Mouse (Mus musculus) hindbrain, embryonic 12.5 days (tissue): Measurements from ENCODE around the gene Ptpn3. TPM values are rescaled to one million over a fixed set of nuclear protein-coding genes. Genes with fewer than 3 reads are reported as not detected.
A peak's percentile ranks its signal among the peaks of the same experiment; 100 is the strongest.

Experiments
- ATAC-seq: fragments of 200-750 bp; cut with Nextera tagmentation; 2 replicates; pipeline ENCODE4 v1.8.0; 2017; ENCODE audit warnings: moderate TSS enrichment; ENCODE audit not compliant: low FRiP score
- H3K27ac ChIP-seq: fragments of 300-500 bp; sonication (generic); 2 replicates; pipeline ENCODE4 v1.5.1; 2016; ENCODE audit warnings: mild to moderate bottlenecking
- H3K27me3 ChIP-seq: fragments of 300-500 bp; sonication (generic); 2 replicates; pipeline ENCODE4 v1.6.1; 2016; ENCODE audit warnings: mild to moderate bottlenecking
- H3K36me3 ChIP-seq: fragments of 300-500 bp; sonication (generic); 2 replicates; pipeline ENCODE4 v1.6.1; 2016; ENCODE audit warnings: mild to moderate bottlenecking
- H3K4me1 ChIP-seq: fragments of 300-500 bp; sonication (generic); 2 replicates; pipeline ENCODE4 v1.6.1; 2016
- H3K4me2 ChIP-seq: fragments of 300-500 bp; sonication (generic); replicated peaks from 2 replicates; pipeline ENCODE4 v1.6.1; 2016; ENCODE audit warnings: mild to moderate bottlenecking
- H3K4me3 ChIP-seq: fragments of 300-500 bp; sonication (generic); 2 replicates; pipeline ENCODE4 v1.5.1; 2016; ENCODE audit warnings: mild to moderate bottlenecking
- H3K9ac ChIP-seq: fragments of 300-500 bp; sonication (generic); 2 replicates; pipeline ENCODE4 v1.6.1; 2016; ENCODE audit warnings: mild to moderate bottlenecking, moderate library complexity
- H3K9me3 ChIP-seq: fragments of 300-500 bp; sonication (generic); replicated peaks from 2 replicates; pipeline ENCODE4 v1.6.1; 2016; ENCODE audit warnings: mild to moderate bottlenecking
- WGBS: fragments of 180-500 bp; shearing (Covaris S2); methylation state at CpG from one replicate; pipeline ENCODE4 v1.1.7; 2016; 5-methylcytosine and 5-hydroxymethylcytosine counted together
- polyA plus RNA-seq: library from polyadenylated mRNA; unstranded; fragments of >200 nt; fragmentation: Nextera tagmentation; extraction: Ambion mirVana; gene quantifications from 2 replicates; pipeline ENCODE4 v1.2.1, GENCODE M21; 2016

Gene Ptpn3
- polyA plus RNA-seq, 1 experiment from 2014 or later: 2.2 TPM

DNA sequence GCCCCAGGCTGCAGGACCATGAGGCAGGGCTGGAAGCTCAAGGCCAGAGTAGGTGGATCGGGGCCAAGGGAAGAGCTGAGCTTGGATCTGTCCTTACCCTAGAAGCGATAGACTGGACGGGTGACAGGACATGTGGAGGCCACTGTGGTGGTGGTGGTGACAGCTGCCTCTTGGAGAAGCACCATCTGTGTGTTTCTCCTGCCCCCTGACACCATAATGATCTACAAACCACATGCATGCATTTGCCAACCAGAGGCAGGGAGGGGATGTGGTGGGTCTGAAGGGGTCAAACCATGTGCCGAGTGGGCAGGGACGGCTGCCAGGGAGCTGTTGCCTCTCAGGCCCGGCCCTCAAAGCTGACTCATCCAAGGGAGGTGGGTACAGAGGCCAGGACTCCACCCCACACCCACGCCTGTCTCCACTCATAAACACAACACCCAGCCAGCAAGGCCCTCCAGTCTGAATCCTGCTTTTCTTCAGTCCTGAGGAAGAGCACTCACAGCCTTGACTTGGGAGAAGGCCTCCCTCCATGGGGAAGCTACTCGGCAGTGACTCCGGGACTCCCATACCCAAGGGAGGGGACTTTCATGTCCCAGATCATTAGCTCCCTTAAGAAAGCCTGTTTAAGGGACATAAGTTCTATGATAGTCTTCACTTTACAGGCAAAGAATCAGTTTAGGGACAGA is 6.5 kb downstream of the Ptpn3 start:
- Histone ChIP-seq H3K4me1 (peaks cover 12% of the 10 kb centered on the region; the same call in 1 of the 2 replicates), H3K9me3 (no peaks in the 10 kb centered on the region), H3K36me3 (no peaks in the 10 kb centered on the region), H3K27ac (no peak overlapping the region), H3K4me2 (no peak overlapping the region), H3K9ac (no peak overlapping the region), H3K27me3 (peaks cover 44% of the 10 kb centered on the region), H3K4me3 (no peak overlapping the region)
- ATAC-seq: no peak
- WGBS: 62% methylated on average over 9 of the region's 9 CpGs

DNA sequence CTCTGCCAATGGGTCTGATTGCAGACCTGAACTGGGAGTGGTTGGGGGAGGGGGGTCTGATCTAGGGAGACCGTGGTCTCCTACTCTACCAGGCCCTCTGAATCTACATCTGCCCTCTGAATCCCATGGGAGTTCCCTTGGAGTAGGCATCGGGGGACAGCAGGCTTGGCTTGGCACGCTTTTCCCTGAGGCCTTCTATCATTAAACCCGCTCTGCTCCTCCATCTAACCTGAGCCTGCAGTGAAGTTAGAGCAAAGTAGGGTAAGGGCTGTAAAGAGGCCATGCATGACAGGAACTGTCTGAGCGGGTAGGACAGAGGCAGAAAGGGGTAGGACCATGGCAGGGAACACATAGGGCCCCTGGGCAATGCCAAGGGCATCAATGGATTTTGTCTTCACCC is 9.0 kb downstream of the Ptpn3 start:
- H3K4me1 ChIP-seq: no peaks in the 10 kb centered on the region
- no peak overlapping the region for H3K4me2 ChIP-seq
- WGBS: 89% methylated on average over 5 of the region's 5 CpGs
- H3K9me3 ChIP-seq: no peaks in the 10 kb centered on the region
- peaks cover 20% of the 10 kb centered on the region for H3K27me3 ChIP-seq
- ATAC-seq: no peak
- H3K27ac ChIP-seq: no peak overlapping the region
- no peaks in the 10 kb centered on the region for H3K36me3 ChIP-seq
- no peak overlapping the region for H3K4me3 ChIP-seq
- H3K9ac ChIP-seq: no peak overlapping the region

DNA sequence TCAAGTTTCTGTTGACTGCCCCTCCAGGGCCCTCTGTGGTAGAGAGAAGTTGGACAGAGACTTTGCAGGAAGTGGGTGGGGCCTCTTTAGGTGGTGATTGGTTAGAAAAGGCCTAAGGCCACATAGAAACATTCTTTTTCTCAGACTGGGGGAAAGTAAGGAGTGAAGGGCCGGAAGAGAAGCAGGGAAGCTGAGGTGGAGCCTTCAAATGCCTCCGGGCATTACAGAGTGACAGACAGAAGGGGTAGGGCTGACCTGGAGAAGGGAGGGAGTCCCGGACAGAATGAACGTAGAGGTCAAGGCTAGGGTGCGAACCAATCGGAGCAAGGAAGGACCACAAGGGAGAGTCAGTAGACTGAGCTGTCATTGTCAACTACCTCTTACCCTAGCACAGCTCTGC is 11.6 kb downstream of the Ptpn3 start:
- Histone ChIP-seq H3K4me2 (no peak overlapping the region), H3K9ac (no peak overlapping the region), H3K27ac (no peak overlapping the region), H3K4me1 (no peaks in the 10 kb centered on the region), H3K27me3 (no peaks in the 10 kb centered on the region; the same call in 1 of the 2 replicates), H3K36me3 (no peaks in the 10 kb centered on the region), H3K9me3 (no peaks in the 10 kb centered on the region), H3K4me3 (no peak overlapping the region)
- ATAC-seq: no peak
- 80% methylated on average over 6 of the region's 6 CpGs for WGBS

DNA sequence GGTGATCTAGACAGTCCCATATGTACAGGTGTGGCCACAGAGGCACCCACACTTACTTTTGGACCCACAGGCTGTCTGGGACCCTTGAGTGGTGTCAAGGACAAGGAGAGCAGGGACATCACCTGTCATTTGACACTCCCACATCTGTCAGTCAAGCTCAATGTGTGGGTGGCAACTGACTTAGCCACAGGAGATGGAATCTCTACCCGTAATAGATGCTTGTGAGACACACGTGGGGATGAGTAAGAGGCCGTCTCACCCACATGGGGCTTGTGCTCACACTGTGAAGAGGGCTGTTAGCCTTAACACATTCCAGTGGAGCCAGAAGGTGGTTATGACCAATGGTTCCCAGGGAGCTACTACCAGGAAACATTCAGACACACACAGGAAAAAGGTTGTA is 13.8 kb downstream of the Ptpn3 start:
- no peak overlapping the region for H3K9ac ChIP-seq
- H3K9me3 ChIP-seq: no peaks in the 10 kb centered on the region
- no peak overlapping the region for H3K4me3 ChIP-seq
- no peaks in the 10 kb centered on the region for H3K4me1 ChIP-seq
- H3K36me3 ChIP-seq: no peaks in the 10 kb centered on the region
- H3K4me2 ChIP-seq: no peak overlapping the region
- H3K27ac ChIP-seq: no peak overlapping the region
- 77% methylated on average over 3 of the region's 3 CpGs for WGBS
- H3K27me3 ChIP-seq: no peaks in the 10 kb centered on the region; the same call in 1 of the 2 replicates
- ATAC-seq: no peak

DNA sequence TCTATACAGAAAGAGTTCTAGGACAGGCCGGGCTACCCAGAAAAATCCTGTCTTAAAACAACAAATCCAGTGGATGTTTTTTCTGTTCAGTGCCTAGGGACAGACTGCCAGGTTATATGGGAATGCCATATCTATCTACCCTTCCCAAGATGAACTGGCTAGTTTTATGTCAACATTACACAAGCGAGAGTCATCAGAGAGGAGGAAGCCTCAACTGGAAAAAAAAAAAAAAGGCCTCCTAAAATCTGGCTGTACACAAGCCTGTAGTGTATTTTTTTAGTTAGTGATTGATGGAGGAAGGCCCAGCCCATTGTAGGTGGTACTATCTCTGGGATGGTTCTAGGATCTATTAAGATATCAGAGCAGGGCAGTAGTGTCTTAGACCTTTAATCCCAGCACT is 16.4 kb downstream of the Ptpn3 start:
- no peaks in the 10 kb centered on the region for H3K9me3 ChIP-seq
- H3K4me2 ChIP-seq: no peak overlapping the region
- H3K4me3 ChIP-seq: no peak overlapping the region
- no peaks in the 10 kb centered on the region for H3K36me3 ChIP-seq
- 82% methylated on average over 2 of the region's 2 CpGs for WGBS
- no peak for ATAC-seq
- H3K27me3 ChIP-seq: no peaks in the 10 kb centered on the region
- no peak overlapping the region for H3K9ac ChIP-seq
- no peaks in the 10 kb centered on the region for H3K4me1 ChIP-seq
- H3K27ac ChIP-seq: no peak overlapping the region

DNA sequence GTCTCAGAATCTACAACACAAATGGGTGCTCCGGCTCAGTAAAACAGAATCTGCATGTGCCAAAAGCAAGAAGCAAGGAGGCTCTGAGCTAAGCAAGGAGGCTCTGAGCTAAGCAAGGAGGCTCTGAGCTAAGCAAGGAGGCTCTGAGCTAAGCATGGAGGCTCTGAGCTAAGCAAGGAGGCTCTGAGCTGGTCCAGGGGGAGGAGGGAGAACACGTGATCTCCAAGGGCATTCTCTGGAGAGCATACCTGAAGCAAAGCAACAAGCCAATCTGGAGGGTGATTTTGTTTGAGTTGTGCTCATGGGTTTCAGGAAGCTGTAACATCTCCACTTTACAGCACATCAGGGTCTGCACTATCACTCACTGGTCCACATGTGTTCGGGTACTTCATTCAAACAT is 18.4 kb downstream of the Ptpn3 start:
- Histone ChIP-seq H3K27me3 (no peaks in the 10 kb centered on the region), H3K9me3 (no peaks in the 10 kb centered on the region), H3K27ac (no peak overlapping the region), H3K4me3 (no peak overlapping the region), H3K36me3 (no peaks in the 10 kb centered on the region), H3K4me1 (peaks cover 2% of the 10 kb centered on the region; the same call in 1 of the 2 replicates), H3K4me2 (no peak overlapping the region), H3K9ac (no peak overlapping the region)
- no peak for ATAC-seq
- 80% methylated on average over 3 of the region's 3 CpGs for WGBS

DNA sequence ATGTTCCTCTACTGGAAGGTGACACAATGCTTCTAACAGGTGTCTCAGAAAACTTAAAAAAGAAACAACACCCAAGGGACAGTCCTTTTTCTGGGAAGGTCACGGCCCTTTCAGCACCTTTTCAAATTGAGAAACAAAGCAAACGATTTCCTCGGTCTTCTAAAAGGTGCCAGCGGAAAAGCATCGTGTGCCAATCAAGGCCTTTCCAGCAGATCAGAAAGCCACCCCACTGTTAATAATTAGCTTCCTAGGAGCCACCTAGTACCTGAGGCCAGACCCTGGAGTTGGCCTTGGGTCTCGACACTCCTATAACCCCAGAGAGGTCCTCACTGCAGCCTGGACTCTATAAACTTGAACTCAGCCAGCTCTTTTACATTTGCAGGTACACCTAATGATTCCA is 19.0 kb downstream of the Ptpn3 start:
- Histone ChIP-seq H3K27me3 (no peaks in the 10 kb centered on the region), H3K4me3 (no peak overlapping the region), H3K9ac (no peak overlapping the region), H3K27ac (no peak overlapping the region), H3K4me2 (no peak overlapping the region), H3K9me3 (no peaks in the 10 kb centered on the region), H3K36me3 (no peaks in the 10 kb centered on the region), H3K4me1 (peaks cover 2% of the 10 kb centered on the region; the same call in 1 of the 2 replicates)
- no peak for ATAC-seq
- WGBS: 67% methylated on average over 6 of the region's 6 CpGs

DNA sequence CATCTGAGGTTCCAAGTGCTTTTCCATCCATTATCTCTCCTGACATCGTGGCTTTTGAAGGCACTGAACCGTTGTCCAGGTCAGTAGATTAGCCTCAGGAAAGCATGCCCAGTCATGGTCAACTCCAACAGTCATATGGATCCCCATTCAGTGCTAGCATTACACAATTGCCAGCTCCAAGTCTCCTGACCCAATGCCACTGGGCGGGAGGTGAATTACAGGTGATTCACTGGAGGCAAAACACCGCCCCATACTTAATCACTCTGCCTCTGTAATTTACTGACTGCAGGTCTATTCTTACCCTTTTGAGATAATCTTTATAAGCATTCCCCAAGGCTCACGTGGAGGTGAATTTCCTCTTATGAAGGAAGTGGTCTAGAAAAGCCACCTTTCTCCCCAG is 19.5 kb downstream of the Ptpn3 start:
- no peaks in the 10 kb centered on the region for H3K9me3 ChIP-seq
- no peak overlapping the region for H3K27ac ChIP-seq
- WGBS: 78% methylated on average over 5 of the region's 5 CpGs
- H3K4me2 ChIP-seq: no peak overlapping the region
- no peak for ATAC-seq
- H3K27me3 ChIP-seq: no peaks in the 10 kb centered on the region
- H3K4me3 ChIP-seq: no peak overlapping the region
- no peaks in the 10 kb centered on the region for H3K36me3 ChIP-seq
- H3K9ac ChIP-seq: no peak overlapping the region
- H3K4me1 ChIP-seq: peaks cover 2% of the 10 kb centered on the region; the same call in 1 of the 2 replicates

DNA sequence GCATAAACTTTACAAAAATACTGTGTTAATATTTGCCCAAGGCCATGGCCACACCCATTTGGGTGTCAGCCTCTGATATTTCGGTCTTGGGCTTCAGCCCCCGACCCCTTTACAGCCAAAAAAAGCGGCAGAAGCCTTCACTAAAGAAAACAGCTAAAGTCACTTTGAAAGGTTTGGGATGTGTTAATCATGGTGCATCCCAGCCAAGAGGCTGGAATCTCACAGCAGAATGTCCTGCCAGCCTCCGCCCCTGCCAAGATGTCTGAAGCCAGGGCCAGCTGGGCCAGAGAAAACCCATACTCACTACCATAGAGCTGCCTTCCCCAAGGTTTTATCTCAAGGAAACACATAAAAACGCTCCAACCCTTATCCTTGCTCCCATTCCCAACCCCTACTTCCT is 20.7 kb downstream of the Ptpn3 start:
- WGBS: 90% methylated on average over 5 of the region's 5 CpGs

DNA sequence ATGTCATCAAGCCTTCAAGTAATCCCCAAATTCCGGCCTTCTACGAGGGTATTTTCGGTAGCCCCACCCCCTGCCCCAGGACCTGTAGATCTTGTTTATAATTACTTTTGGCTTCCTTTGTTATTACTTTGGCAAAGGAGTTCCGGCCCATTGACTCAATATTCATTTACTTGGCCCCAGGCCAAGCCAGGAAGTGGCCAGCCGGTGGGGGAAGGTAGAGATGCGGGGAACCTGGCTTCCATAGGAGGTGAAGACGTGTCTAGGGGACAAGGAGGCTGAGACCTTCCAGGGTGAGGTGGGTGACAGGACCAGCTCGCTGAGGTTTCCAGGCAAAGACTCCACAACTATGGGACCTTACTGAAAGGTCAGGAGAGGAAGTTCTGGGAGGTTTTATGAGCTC is 22.4 kb downstream of the Ptpn3 start:
- no peak for ATAC-seq
- no peaks in the 10 kb centered on the region for H3K36me3 ChIP-seq
- H3K4me1 ChIP-seq: peaks cover 6% of the 10 kb centered on the region; the same call in 1 of the 2 replicates
- no peak overlapping the region for H3K4me3 ChIP-seq
- no peak overlapping the region for H3K4me2 ChIP-seq
- 32% methylated on average over 8 of the region's 8 CpGs for WGBS
- H3K9ac ChIP-seq: no peak overlapping the region
- no peaks in the 10 kb centered on the region for H3K27me3 ChIP-seq
- H3K27ac ChIP-seq: no peak overlapping the region
- no peaks in the 10 kb centered on the region for H3K9me3 ChIP-seq

More for the DNA sequence above, 20.7 kb downstream of the Ptpn3 start:
- Histone ChIP-seq H3K4me3 (no peak overlapping the region), H3K9me3 (no peaks in the 10 kb centered on the region), H3K27ac (no peak overlapping the region), H3K27me3 (no peaks in the 10 kb centered on the region), H3K4me1 (peaks cover 2% of the 10 kb centered on the region; the same call in 1 of the 2 replicates), H3K4me2 (no peak overlapping the region), H3K9ac (no peak overlapping the region), H3K36me3 (no peaks in the 10 kb centered on the region)
- ATAC-seq: no peak

DNA sequence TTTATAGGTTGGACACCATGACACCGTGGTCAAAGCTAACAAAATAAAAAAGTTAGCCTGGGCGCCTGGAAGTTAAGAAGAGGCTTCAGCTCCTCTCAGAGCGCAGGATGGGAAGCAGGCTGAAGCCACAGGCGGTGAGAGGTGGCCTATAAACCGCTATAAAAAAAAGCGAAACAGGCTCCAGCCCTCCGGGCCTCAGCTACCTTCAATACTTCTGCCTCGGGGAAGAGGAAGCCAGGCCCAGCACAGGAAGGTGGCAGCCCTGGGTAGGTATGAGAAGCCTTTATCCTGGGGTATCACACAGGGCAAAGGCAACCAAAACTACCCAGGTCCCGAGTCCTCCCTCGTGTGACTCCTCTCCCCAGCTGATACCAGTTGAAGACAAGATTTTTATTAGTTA is 22.8 kb downstream of the Ptpn3 start:
- H3K4me2 ChIP-seq: no peak overlapping the region
- H3K36me3 ChIP-seq: no peaks in the 10 kb centered on the region
- no peaks in the 10 kb centered on the region for H3K27me3 ChIP-seq
- peaks cover 8% of the 10 kb centered on the region; the same call in 1 of the 2 replicates for H3K4me1 ChIP-seq
- no peak overlapping the region for H3K4me3 ChIP-seq
- H3K27ac ChIP-seq: no peak overlapping the region
- 63% methylated on average over 10 of the region's 10 CpGs for WGBS
- no peak overlapping the region for H3K9ac ChIP-seq
- no peak for ATAC-seq
- H3K9me3 ChIP-seq: no peaks in the 10 kb centered on the region

DNA sequence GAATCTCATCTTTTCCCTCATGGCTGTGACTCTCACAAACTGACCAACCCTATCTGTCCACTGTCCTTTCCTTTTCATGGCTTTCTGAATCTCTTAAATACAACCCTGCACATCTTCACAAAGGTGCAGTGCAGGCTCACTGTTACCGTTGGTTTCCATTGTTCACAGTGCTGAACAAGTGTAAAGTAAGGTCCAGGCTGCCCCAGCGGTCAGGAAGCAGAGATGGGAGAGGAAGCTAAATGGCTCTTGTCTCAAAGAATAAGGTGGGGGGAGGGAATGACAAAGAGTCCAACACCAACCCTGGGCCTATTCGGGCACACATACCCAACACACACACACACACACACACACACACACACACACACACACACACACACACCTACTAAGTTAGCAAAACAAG is 24.0 kb downstream of the Ptpn3 start:
- Histone ChIP-seq H3K9ac (no peak overlapping the region), H3K36me3 (no peaks in the 10 kb centered on the region), H3K4me3 (no peak overlapping the region), H3K4me1 (peaks cover 12% of the 10 kb centered on the region; the same call in 1 of the 2 replicates), H3K4me2 (no peak overlapping the region), H3K27me3 (no peaks in the 10 kb centered on the region), H3K27ac (no peak overlapping the region), H3K9me3 (no peaks in the 10 kb centered on the region)
- WGBS: 70% methylated on average over 3 of the region's 3 CpGs
- no peak for ATAC-seq

DNA sequence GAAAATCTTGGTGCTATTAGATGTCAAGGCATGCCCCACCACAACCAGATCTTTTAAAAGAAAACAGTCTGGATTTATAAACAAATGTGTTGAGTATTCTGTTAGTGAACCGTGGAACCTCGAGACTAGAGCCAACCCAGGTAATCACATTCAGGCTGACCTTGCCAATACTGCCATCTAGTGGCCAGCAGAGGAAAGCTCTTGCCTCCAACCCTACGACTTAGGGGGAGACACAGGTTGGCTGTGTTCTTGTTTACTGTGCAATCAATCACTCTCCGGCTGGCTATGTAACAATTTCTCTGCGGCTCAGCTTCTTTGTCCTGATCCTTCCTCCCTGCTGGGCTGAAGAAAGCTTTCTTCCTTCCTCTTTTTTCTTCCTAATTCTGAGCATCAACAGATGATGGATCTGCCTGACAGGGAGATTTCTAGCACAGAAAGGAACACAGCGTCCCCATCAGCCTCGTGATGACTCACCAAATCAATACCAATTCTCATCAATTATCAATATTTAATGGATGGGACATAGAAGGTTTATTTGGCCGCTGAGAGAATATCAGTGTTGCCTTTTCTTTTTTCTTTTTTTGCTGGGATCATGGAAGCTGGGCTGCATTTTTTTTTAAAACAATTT is 26.4 kb downstream of the Ptpn3 start:
- peak; percentile 86 for ATAC-seq
- no peak overlapping the region for H3K27ac ChIP-seq
- no peak overlapping the region for H3K9ac ChIP-seq
- no peaks in the 10 kb centered on the region for H3K36me3 ChIP-seq
- no peak overlapping the region for H3K4me3 ChIP-seq
- WGBS: 2% methylated on average over 8 of the region's 8 CpGs
- H3K4me2 ChIP-seq: no peak overlapping the region; the same call in 1 of the 2 replicates
- no peaks in the 10 kb centered on the region for H3K9me3 ChIP-seq
- H3K27me3 ChIP-seq: no peaks in the 10 kb centered on the region
- H3K4me1 ChIP-seq: peaks cover 21% of the 10 kb centered on the region; the same call in 1 of the 2 replicates
